Mouse (Mus musculus): Measurements from ENCODE around the gene Uggt1.

Uggt1 gene

DNA sequence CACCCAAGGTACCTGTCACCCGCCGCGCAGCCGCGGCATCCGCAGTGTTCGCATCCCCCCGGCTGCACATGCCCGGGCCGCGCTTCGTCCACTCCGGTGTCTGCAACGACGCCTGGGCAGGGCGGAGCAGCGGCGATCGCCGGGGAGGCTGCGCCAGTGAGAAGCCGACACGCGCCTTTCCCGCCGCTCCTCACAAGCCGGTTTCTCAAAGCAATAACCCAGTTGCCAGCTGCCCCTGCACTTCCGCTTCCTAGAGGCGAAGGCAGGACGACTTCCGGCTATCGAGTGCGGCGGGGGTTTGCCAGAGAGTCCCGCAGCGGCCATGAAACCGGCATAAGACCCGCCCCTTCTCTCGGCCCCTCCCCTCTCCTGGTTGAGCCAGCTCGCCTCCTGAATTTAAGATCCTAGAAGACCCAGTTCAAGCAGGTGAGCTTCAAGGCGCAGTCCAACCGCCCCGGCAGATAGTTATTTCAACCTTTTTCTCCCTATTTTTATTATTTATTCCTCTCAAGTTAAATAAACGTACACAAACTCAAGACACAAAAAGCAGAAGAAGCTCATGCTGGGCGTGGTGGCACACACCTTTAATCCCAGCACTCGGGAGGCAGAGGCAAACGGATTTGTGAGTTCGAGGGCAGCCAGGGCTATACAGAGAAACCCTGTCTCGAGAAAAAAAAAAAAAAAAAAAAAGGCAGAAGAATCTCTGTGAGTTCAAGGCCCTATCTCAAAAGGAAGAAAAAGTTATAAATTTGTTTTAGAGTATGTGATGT is at the start of gene Uggt1:
Gene Uggt1 (minus strand): TSS at position 663 of the 770 bp plus-strand sequence.
- DNase-seq (ENCODE audit: low spot score in 2 of 2) = peak; percentile 93 to 94

DNA sequence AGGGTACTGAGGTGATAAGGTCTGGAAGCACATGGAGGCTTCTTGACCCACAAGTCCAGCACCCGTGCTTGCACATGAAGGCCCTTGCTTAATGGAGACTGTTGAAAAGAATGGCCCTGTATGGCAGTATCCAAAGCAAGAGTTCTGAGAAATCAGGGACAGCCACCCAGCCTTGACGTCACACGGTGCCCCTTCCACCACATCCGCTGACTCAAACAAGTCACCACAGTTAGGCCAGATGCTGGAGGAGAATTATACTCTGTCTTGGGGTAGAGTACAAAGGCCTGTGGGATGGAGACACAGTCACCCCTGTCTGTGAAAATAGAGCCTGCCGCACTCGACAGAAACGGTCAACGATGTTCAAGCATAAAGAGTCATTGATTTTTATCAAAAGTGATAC is 49.0 kb upstream of the Uggt1 start:
- DNase-seq (ENCODE audit: low spot score in 2 of 2) = no peak

DNA sequence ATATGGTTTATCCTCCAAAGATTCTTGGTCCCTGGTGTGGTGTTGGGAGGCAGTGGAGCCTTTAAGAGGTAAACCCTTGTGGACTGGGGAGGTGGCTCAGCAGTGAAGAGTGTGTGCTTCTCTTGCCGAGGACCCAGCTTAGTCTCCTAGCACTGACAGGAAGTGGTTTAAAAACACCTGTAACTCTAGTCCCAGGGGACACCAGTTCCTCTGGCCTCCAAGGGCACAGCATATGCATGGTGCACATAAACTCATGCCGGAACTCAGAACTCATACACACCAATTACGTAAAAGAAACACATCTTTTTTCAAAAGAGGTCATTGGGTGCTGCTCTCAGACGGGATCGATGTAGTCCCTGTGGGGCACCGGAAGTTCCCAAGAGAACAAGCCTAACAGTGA is 37.3 kb upstream of the Uggt1 start:
- no peak for DNase-seq (ENCODE audit: low spot score in 2 of 2)

DNA sequence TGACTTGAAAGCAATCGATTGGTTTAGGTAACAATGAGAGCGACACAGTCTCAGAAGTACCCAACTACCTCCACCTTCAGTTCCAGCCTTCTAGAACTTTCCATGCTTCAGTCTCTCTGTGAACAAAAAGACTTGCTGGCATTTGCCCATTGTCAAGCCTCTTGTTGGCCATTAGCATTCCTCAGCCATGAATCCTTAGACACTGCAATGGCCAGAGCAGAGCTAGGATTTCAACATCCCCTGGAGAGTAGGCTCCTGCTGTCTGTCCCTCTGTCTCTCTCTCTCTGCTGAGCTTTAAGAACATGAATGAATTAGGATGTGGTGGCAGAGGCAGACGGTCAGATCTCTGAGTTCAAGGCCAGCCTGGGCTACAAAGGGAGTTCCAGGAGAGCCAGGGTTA is 36.4 kb upstream of the Uggt1 start:
- no peak for DNase-seq (ENCODE audit: low spot score in 2 of 2)

DNA sequence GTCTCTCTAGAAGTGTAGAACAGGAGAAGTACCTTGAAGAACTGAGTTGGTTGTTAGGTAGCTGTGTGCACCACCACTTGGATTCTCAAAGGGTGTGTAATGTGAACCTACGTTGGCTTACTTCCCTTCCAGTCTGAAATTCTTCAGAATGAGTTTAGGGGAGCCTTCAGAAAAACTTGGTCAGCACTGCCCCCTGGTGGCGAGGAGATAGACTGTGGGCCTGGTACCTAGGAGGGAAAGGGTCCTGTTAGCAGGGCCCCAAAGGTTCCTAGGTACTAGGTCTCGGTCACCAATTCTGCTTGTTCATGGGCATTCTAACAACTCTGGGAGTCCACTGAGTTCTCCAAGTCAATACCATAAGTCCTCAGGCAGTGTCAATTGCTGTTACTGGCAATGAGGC is 34.7 kb upstream of the Uggt1 start:
- peak; percentile 81 to 96 for DNase-seq (ENCODE audit: low spot score in 2 of 2)

DNA sequence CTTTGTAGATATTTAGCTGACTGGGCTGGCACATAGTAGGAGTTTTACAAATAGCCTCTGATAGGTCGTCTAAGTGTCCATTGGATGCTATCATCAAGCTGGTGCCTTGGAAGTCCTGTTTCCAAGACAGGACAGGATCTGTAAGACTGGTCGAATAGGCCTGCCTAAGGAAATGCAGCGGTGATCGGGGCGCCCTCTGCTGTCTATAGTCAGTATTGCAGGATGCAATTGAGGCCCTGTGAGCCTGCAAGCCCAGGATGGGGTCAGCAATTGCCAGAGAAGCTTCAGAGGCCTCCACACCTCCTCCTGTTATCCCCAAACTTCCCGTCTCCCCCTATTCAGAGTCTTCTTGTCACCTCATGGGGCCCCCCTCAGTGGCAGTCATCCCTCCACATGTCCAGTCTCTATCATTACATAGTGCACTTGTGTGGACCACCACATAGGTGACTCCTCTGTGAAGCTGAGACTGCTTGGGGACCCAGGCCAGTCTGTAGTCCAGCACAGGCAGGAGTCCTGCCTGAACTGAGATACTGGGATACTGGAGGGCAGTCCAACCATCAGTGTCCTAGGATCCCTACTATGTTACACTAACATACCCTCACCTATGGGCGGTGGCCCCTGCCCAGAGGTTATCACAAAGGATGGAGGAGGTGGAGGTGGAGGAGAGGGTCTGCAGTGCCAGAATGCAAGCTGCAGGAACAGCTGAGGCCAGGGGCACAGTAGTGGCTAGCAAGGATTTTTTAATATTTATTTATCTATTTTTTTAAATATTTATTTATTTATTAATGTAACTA is 32.9 kb upstream of the Uggt1 start:
- DNase-seq (ENCODE audit: low spot score in 2 of 2) = peak; percentile 84 to 95

DNA sequence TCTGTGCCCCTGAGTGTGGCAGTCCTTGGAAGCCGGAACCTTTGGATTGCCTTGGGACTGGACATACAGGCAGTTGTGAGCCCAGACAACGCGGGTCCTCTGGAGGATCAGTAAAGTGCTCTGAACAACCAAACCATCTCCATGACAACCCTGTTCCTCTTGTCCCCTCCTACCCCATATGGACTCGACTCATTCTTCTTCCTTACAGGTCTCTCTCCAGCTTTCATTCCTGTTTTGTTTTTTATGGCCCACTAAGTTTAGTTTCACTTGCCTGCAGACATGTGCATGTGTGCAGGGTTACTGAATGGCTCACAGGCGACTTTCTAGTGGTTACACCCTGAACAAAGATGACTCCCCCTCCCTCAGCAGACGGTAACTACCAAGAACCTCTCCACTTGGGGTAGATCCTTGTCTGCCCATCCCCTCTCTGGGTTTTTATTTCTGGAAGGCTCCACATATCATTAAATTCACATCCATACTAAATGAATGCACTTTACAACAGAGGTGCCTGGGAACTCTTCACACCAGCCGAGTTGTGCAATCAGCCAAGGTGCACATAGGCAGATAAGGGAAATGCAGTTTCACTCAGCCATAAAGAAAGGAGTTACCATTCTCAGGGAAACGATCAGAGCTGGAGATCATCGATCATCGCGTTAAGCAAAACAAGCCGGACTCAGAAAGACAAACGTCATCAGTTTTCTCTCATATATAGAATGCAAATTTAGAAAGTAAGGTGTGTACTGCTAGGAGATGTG is 31.3 kb upstream of the Uggt1 start:
- no peak for DNase-seq (ENCODE audit: low spot score in 2 of 2)

DNA sequence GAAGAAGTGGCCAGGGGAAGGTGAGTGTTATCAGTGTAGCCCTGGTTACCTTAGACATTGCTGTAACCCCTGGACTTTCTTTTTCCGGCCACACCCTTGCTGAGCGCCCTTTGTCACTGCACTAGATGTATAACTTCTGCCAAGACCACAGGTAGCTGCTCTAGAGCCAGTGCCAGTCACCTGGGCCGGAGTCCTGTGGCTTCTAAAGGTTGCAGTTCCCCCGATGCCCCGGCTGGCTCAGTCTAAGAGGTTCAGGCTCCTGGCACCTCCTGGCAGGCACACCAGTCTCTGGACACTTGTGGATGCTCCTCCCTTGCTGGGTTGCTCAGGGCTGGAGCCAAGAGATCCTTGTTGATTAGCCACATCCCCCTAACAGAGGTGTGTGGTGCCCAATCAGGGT is 29.9 kb upstream of the Uggt1 start, which contains the start of gene Neurl3:
Gene Neurl3 (minus strand): TSS at position 225 of the 400 bp plus-strand sequence.
- DNase-seq (ENCODE audit: low spot score in 2 of 2) = no peak

DNA sequence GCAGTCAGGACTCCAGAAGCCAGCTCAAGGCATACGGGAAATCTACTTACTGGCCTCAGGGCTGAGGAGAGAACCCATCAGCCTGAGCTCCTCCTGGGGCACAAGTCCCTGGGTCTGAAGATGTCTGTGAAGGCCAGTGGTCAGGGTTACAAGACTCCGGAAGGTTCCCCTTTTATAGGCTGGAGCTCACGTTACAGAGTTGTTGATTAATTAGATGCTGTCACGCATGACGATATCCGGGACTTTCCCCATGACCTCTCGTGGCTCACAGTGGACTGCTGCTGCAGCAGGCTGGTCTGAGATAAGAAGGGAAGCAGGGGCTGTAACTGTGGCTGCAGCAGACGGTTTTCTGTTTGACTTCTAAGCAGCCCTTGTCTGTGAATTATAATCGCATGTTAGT is 28.8 kb upstream of the Uggt1 start:
- DNase-seq (ENCODE audit: low spot score in 2 of 2) = peak in 1 of 2 experiments; percentile 42

DNA sequence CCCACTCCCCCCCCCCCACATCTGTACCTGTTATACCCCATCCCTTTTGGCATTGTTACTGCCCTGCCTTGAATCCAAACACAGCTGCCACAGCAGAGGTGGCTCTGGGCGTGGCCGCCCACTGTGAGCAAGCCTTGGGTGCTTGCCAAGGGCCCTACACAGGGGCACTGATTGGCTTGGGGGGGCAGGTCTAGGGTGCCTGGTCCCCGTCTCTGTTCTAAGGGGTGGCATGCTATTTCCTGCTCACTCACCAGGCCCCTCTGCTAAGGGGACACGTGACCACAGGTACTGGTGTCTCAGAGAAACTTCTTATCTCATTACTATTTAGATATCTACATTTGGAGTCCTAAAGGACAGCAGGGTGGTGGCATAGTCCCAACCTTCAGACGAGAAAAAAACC is 28.0 kb upstream of the Uggt1 start:
- peak; percentile 56 to 75 for DNase-seq (ENCODE audit: low spot score in 2 of 2)

DNA sequence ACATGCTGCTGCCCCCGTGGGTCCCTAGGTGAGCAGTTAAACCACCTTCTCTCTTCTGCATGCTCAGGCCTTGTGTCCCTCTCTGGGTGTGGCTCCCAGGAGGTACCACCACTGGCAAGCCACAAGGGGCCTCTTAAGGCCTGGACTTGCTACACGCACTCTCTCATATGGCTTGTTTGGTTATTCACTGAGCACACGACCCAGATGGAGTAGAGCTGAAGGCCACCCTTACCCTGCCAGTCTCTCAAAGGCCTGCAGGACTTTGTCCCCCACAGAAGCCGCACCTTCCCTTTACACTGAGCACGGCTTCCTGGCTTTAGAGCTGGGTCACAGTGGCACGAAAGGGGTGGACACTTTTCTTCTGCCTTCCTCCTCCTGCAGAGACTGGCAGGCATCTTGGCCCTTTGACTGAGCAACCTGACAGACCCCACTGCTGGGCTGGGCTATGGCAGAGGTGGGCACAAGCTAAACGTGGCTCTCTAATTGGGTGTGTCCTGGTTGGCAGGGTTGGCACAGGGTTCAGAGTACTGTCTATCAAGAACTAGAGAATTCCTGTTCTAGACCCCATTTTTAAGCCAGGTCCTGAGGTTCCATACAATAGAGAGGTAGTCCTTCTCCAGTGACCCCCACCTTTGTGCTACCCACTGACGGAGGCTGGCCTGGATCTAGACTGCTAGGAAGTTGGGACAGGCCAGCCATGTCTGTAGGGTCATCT is 27.2 kb upstream of the Uggt1 start:
- DNase-seq (ENCODE audit: low spot score in 2 of 2) = peak in 1 of 2 experiments; percentile 18

DNA sequence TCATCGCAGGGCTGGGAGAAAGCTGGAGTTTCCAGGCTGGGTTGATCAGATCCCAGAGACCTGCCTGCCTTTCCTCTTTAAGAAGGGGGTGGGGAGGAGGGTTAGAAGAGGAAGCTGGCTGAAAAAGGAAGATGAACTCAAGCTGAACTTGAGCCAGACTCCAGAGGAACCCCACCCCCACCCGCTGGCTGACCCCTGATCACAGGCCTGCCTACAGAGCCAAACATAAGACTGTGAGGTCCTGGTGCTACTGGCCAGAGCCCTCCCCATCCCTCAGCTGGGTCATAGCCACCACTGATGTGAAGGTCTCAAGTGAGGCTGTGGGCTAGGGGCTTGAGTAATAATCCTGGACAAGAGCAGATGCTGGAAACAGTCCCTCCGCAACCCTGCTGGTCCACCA is 26.1 kb upstream of the Uggt1 start:
- peak in 1 of 2 experiments; percentile 22 for DNase-seq (ENCODE audit: low spot score in 2 of 2)

DNA sequence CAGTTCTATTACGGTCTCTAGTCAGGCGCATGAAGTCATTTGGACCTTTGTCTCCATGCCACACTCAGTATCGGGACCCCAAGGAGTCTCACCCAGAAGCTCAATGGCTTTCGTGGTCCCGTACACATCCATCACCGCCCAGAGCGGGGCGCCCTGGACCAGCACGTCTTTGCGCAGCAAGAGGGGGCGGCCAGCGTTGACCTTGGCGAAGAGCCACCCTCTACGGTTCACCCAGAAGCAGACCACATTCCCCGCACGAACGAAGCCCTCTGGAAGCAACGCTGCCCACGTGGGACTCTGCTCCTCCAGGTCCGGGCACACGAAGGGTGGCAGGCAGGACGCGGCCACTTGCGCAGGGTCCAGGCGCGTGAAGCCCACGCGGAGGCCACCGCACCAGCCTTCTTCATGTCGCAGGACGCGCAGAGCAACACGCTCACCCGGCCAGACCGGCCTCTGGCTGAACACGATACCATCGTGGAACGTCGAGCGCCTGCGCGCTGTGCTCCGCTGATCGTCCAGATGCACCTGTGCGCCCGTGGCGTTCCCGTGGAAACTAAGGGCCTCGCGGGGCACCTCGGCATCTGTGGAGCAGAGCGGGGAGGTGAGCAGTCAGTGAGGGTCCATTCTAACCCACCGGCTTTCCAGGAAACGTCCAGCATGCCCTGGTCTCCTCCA is 24.7 kb upstream of the Uggt1 start:
- no peak for DNase-seq (ENCODE audit: low spot score in 2 of 2)

DNA sequence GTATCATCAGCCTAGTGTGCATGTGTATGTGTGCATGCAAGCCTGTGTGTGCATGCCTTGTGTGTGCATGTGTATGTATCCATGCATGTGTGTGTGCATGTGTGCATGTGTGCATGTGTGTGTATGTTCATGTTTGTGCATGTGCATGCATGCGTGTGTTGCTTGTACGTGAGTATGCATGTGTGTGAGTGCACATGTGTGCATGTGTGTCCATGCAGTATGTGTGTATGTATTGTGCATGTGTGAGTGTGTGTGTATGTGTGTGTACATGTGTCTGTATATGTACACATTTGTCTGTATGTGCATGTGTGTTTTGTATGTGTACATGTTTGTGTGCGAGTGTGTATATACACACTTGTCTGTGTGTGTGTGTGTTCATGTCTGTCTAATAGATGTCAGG is 23.1 kb upstream of the Uggt1 start:
- DNase-seq (ENCODE audit: low spot score in 2 of 2) = no peak

DNA sequence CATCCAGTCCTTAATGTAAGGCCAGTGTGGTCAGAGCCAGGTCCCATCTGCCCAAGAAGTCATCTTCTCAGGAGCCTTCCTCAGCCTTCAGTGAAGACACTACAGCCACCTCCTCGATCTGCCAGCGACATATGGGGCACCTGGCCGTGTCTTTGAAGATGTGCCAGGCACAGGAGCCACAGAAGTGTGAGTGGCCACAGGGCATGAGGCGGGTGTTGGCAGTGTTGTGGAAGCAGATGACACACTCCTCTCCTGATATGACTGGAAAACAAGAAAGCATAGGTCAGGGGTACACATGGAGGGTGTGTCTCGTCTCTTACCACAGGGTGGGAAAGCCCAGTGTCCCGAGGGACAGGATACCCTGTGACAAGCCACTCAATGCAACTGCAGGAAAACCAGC is 21.8 kb upstream of the Uggt1 start:
- no peak for DNase-seq (ENCODE audit: low spot score in 2 of 2)

DNA sequence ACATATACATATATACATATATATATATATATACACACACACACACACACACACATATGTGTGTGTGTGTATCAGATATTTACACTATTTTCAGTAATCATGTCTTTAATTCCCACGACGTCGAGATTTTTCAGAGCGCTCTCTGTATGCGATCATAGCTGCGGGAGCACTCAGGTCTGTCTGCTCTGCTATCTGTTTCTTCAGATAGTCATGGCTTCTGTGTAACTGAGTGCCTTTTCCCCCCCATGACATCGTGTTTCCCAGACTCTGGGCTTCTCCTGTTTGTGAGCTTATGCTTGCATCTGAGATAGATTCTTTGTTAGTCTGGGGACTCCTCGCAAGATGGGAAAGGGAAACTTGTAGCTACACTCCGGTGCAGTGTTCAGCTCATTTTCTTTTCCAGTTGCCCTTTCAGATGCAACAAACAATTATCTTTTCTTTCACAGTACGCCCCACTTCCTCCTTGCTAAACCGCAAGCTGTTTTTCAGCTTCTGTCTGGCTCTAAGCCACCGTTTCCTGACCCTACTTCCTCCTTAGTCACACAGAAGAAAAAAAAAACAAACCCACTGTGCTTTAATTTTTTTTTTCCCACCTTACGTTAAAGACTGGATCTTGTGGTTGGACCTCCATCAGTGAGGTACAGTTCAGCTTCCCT is 19.4 kb upstream of the Uggt1 start:
- DNase-seq (ENCODE audit: low spot score in 2 of 2) = peak in 1 of 2 experiments; percentile 55

DNA sequence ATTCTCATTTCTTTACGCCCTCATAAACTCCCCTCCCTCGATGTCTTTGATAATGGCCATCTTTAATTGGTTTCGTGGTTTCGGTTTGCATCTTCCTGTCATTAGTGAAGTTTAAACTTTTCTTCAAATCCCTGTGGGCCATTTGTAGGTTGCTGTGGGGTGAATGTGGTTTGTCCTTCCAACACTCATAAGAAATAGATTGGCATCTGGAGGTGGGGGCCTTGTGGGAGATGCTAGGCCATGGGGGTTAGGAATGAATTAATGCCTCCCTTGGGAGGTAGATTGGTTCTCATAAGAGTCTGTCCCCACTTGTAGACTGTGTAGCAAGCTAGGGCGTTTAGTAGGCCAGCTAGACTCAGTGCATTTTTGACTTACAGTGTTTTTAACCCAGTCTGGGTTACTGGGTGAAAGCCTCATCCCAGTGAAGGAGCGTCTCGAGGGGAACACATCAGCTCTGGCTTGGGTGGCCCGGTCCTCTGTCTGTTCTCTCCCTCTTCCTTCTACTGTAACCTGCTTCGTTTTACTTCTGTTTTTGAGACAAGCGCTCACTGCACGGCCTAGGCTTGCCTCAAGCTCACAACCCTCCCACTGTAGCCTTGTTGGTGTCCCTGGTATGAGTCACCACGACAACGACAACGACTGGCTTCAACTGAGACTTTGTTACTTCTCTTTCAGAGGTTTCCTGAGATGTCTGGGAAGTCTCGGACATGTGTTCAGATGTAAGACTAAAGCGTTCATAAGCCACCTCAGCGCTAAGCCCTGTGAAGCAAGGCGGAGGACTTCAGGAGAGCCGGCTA is 17.4 kb upstream of the Uggt1 start:
- peak in 1 of 2 experiments; percentile 43 for DNase-seq (ENCODE audit: low spot score in 2 of 2)

DNA sequence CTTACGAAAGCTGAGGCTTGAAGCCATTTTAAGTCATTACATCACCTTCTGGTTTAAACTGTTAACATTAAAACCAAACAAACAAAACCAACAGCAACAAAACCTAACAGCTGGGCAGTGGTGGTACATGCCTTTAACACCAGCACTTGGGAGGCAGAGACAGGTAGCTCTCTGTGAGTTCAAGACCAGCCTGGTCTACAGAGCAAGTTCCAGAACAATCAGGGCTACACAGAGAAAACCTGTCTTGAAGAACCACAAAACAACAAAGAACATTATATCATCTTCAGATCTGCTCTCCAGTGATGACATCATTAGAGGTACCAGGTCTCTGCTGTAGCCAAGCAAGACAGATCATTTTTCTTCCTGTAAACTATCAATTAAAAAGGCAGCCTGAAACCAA is 15.9 kb upstream of the Uggt1 start:
- no peak for DNase-seq (ENCODE audit: low spot score in 2 of 2)

DNA sequence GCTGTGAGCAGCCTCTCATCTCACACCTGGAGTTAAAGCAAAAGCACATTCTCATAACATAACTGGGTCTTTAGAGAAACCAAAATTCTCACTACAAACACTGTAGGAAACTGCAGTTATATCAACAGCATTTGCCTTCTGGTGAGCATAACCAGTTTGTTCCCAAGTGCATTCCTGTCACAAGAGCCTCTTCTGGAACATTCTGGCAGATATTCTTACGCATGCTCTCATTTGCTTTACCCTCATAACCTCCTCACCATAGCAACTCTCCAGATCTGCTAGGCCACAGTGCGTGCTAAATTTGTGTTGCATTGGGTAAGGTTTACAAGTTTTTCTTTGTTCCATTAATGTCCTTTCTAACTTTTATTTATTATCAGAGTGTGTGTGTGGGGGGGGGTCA is 14.8 kb upstream of the Uggt1 start:
- DNase-seq (ENCODE audit: low spot score in 2 of 2) = no peak

DNA sequence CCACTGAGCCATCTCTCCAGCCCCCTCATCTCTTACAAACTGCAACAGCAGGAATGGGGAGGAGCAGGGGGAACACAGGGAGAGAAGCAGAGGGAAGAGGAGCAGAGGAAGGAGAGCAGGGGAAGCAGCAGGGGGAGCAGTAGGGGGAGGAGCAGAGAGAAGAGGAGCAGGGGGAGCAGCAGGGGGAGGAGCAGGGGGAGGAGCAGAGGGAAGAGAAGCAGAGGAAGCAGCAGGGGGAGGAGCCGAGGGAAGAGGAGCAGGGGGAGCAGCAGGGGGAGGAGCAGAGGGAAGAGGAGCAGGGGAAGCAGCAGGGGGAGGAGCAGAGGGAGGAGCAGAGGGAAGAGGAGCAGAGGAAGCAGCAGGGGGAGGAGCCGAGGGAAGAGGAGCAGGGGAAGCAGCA is 14.1 kb upstream of the Uggt1 start:
- no peak for DNase-seq (ENCODE audit: low spot score in 2 of 2)

Data from spleen, postnatal 4 days (tissue).